Mouse (Mus musculus): ENCODE measurements at regions not wholly inside any gene's neighbourhood (a gene's known extent, or its start where the extent isn't known, plus 50 kb on each side); places are given as distances from the start of the nearest gene placed in this dataset.

- DNase-seq: no peak
These were observed 111.9 kb downstream of the Tbx5 start for GRCm38 (mm10) chr5:119944371-119944770.

DNA sequence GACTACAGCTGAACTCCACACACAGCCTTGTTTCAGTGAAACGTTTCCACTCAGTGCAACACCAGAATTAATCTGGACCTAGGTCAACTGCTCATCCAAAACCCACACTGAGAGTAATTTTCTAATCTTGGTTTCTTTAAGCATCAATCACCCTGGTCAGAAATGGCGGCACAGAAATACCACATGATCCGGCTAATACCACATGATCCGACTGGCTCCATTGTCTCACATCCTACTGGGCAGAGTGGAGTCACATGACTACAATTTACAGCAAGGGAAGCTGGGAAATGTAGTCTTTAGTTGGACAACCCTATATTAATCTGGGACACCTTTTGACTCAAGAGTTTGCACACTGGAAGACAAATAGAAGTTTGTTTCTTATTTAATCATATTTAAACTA is 115.9 kb downstream of the Tbx5 start:
- no peak for DNase-seq

- no peak for DNase-seq
These were observed 119.6 kb downstream of the Tbx5 start for GRCm38 (mm10) chr5:119952085-119952484.

DNA sequence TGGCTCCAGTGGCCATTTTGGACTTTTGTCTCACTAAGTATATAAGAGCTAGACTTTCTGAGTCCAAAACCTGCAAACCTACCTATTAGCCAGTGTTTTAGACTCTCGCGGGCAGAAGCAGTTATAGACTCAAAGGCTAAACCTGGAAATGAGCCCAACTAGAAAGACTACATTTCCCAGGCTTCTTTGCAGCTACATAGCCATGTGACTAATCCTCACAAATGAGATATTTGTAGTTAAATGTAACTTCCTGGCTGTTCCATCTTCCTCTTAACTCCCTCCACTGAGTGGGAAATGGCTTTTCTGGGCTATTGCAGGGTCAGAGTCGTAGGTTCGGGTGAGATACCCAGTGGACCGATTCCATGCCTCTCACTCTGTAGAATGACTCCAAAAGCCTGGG is 120.7 kb downstream of the Tbx5 start:
- no peak for DNase-seq

DNA sequence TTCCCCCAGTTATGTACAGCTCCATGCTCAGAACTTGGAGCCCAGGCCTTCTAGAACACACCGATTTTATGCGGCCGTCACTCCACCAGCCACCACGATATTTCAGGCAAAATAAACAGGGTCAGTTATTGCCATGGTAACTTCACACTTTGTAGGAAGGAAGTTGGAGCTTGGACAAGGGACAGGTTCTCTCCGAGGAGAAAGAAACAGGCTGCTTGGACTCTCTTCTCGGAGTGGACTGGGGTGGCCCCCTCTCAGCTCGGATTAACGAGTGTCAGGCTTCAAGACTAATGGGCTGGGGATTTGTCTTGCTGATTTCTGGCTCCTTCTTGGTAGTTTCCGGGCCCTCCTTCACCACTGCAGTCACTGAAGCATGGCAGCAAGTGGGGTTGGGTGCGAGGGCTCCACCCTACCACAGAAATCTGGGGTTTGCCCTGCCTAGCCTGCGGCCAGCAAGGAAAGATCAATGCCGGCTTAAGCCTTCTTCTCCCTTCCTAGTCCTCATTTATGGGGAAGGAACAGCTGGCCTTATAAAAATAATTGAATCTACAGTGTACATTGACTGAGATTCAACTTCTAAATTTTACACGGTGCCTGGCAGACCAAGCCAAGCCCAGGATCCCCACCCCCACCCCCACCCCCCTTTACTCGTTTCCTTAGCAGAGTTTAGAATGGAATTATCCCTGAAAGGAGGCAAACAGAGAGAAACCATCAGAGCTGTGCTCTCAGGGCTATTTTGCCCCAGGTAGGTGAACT is 121.5 kb downstream of the Tbx5 start:
- DNase-seq: no peak

GRCm38 (mm10) chr5:119958942-119959341 is 126.5 kb downstream of the Tbx5 start:
- no peak for DNase-seq

DNA sequence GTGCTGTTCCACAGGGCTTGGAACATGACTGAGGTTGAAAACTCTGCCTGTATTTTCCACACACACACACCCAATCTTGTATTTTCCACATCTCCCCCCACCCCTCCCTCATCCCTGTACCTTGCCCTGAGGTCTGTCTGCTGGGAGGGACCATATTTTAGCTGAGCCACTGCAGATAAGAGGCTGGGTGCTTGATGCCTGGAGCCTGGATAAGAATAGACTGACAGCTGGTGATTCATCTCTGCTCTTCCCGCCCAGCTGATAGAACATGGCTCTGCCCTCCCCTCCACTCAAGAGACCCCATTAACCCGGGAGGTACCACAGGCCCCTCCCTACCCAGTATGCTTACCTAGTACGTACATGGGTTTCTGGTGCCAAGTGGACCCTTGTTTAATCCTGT is 132.3 kb downstream of the Tbx5 start:
- DNase-seq: no peak

DNA sequence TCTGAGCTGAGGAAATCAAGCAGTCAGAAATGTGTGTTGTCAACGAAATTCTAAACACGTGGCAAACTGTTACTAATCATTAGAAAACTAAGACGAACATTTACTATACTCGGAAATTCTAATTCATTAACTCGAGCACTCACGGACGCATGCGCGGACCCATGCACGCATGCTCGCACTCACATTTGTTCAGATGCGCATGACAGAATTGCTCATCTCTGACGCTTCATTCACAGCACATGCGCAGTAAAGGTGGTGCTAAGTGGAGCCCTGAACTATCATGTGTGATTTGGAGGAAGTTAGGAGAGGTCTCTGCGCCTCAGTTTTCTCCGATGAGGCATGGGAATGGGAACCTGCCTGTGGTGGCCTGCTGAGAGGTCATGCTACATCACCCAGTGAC is 138.8 kb downstream of the Tbx5 start:
- no peak for DNase-seq

DNA sequence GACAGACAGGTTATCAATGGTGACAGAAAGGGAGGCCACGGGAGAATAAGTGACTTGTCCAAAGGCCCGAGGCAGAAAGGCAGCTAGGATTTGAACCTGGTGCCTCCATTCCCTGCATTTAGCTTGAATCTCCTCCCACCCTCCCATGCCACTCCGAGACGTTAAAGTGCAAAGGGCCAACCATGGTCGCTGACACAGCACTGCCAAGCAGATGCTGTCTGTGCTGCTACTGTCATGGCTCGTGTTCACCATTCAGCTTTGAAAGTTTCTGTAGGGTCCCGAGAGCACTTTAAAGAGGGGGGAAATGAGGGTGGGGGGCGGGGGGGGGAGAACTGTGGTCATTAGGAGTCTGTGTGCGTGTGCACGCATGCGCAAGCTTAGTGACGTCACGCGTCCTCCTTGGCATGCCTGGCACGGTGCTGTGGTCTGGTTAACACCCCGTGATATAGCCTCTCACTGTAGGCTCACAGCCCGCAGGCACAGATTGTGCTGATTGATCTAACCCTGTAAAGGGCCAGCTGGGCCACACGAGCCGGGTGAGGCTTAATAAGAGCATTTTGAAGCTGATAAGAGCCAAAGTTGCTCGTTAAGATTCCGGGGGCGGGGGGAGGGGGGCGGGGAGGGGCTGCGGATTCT is 140.5 kb downstream of the Tbx5 start:
- DNase-seq: no peak

- no peak for DNase-seq
These were observed 138.1 kb upstream of the Rbm19 start for GRCm38 (mm10) chr5:119978096-119978715.

DNA sequence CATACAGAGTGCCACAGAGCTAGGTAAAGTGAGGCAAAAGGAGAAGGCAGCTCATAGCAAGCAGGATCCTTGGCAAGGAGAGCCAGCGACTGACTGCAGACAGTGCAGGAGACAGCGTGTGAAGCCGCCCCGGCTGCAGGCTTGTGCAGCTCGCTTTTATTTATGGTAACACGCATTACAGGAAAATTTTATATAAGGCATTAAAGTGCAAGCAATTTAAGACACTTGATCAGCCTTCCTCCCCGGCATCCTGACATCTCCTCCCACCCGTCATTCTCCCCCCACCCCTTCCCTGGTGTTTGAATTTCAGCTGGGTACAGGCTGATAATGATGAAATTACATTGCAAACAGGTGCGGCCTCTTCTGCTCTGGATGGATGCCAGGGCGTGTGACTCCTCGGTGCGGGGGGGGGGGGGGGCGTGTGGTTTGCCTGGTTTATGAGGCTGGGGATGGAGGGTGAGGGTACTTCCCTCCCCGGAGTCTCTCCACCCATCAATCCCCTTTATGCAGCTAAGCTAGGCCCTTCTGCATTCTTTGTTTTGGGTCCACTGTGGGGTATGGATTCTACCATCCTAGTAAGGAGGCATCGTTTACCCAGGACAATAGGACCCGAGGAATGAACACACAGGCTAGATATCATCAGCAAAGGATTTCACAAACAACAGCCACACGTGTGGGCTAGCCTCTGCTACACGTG is 135.0 kb upstream of the Rbm19 start:
- DNase-seq: no peak

DNA sequence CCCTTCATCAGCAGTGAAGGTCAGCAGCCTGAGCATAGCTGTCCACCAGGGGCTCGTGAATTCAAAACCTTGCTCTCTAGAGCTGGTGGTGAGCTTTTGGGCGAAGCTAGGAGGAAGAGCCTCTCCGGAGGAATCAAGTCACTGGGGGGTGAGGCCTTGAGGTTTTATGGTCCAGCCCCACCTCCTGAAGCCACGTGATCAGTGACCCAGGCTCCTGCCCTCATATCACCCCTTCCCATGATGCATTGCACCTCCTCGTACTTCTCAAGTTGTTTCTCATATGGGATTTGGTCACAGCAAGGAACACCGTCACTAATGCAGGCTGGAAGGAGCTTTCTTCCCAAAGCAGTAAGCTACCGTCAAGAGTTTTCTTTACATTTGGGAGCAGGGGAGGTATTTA is 132.1 kb upstream of the Rbm19 start:
- no peak for DNase-seq

- no peak for DNase-seq
These were observed 124.1 kb upstream of the Rbm19 start for GRCm38 (mm10) chr5:119992130-119992529.

- DNase-seq: no peak
These were observed 120.5 kb upstream of the Rbm19 start for GRCm38 (mm10) chr5:119995726-119996125.

GRCm38 (mm10) chr5:120005696-120006469 is 110.4 kb upstream of the Rbm19 start:
- no peak for DNase-seq

DNA sequence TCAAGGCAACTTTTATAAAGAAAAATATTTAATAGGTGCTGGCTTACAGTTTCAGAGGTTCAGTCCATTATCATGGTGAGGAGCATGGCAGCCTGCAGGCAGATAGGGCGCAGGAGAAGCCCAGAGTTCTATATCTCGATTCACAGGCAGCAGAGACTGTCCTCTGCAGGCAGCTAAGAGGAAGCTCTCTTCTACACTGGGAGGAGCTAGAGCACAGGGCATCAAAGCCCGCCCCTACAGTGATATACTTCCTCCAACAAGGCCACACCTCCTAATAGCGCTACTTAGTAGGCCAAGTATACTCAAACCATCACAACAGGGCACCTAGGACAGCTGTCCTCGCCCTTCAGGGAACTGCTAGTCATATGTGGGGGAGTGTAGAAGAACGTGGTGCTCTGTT is 108.5 kb upstream of the Rbm19 start:
- no peak for DNase-seq

- no peak for DNase-seq
These were observed 108.0 kb upstream of the Rbm19 start for GRCm38 (mm10) chr5:120008306-120008705.

GRCm38 (mm10) chr5:120015417-120015816 is 100.8 kb upstream of the Rbm19 start:
- DNase-seq: no peak

DNA sequence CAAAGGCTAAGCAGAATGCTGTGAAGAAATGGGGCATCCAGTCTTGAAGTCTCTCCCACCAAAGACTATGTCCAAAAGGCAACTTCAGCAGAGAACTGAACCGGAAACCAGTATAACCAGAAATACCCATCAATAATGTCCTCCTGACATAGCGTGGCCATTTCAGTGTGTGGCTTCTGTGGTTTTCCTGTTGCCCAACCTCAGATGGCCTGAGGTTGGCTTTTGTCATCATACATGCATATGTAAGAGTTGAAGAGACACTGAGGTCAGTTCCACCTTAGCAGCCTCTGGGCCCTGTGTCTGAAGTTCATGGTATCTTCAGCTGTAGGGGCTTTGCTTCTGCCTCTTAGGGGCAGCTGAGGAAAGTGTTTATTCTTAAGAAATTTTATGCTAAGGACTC is 98.1 kb upstream of the Rbm19 start:
- no peak for DNase-seq

DNA sequence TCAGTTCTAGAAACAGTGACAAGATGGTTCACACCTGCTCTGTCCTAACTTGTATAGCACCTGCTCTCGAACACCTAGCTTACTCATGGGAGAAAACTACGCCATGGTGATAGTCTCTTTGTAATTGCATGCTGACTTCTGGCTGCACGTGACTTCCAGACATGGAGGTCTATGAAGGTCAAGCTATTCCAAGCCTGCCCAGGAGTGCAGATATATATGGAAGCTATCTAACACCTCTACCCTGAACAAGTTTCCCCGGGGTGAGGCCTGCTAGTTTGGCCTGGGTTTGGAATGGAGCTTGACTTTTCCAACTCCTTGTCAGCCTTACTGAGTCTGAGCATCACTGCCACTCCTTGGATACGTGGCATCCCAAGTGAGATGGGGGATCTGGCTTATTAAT is 95.5 kb upstream of the Rbm19 start:
- DNase-seq: no peak

DNA sequence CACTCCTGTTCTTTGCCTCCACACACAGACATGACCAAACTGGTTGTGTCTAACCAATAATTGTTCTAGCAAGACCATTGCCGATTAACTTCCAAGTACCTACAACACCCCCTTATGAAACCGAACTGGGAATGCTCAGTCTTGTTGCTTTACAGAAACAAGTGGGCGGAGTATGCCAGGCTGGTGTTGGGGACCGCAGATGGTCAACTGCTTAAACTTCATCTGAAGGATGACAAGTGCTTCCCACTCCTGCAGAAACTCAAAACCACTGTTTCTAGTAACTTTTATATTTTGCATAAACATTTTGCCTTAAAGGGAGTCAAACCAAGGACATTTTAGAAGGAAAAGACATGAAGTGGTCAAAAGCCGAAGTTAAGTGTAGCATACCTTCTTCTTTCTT is 94.0 kb upstream of the Rbm19 start:
- no peak for DNase-seq

DNA sequence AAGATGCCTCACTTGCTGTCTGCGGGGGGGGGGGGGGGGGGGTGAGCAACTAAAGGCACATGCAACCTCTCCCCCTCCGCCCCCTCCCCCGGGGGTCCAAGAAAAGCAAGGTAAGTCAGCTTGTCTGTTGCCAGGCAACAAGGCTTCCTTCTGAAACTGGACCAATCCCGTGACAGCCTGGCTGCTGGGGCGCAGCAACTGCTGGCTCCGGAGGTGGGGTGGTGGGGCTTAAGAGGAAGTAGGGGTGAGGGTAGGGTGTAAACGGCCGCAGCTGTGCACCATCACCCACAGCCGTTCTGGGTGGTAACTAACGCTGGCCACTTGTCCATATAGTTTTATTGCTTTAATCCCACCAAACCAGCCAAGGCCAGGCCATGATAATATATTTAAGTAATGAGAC is 92.2 kb upstream of the Rbm19 start:
- peak; percentile 57 for DNase-seq

DNA sequence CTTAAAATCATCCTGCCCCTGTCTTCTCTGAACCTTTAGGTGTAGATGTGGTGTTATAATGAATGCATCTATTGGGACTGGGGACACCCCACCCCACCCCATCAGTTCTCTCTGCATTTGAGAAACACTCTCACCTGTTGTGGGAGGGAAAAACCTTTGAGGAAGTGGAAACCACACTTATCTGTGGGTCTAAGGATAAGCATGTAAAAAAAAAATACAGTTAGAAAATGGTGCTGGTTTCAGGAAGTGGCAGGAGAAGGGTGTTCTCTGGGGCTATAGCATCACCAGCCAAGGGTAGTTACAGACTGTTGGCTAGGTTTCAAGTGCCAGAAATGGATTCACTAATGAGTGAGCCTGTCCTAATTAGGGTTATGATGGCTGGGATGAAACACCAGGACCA is 91.1 kb upstream of the Rbm19 start:
- no peak for DNase-seq
